Mouse (Mus musculus) thymus, adult 2 months (tissue): Measurements from ENCODE around the gene Rrp12. TPM values are rescaled to one million over a fixed set of nuclear protein-coding genes. Genes with fewer than 3 reads are reported as not detected.

ENCODE experiments used
- DNase-seq: peaks from one replicate; pipeline ENCODE4 v3.0.0; 2021
- H3K27ac ChIP-seq: fragments of 200-500 bp; 2 replicates; pipeline ENCODE4 v1.5.1; 2012; ENCODE audit warnings: low read length, control low read depth; ENCODE audit not compliant: control insufficient read depth, insufficient read depth
- H3K27me3 ChIP-seq: fragments of 200-500 bp; 2 replicates; pipeline ENCODE4 v1.6.1; 2012; ENCODE audit warnings: mild to moderate bottlenecking, low read length, moderate library complexity, mixed read lengths; ENCODE audit not compliant: control insufficient read depth, insufficient read depth
- H3K36me3 ChIP-seq: fragments of 200-500 bp; 2 replicates; pipeline ENCODE4 v1.6.1; 2012; ENCODE audit warnings: mild to moderate bottlenecking, low read length, moderate library complexity; ENCODE audit not compliant: control insufficient read depth, insufficient read depth
- H3K4me1 ChIP-seq: fragments of 200-500 bp; replicated peaks from 2 replicates; pipeline ENCODE4 v1.6.1; 2012; ENCODE audit warnings: low read length; ENCODE audit not compliant: control insufficient read depth, insufficient read depth
- H3K4me3 ChIP-seq: fragments of 200-500 bp; 2 replicates; pipeline ENCODE4 v1.5.1; 2012; ENCODE audit warnings: mild to moderate bottlenecking, low read length, control low read depth, moderate library complexity; ENCODE audit not compliant: control insufficient read depth, insufficient read depth
- CTCF ChIP-seq: fragments of 200-500 bp; IDR thresholded peaks from 2 replicates; pipeline ENCODE4 v1.5.1; 2012; ENCODE audit warnings: mild to moderate bottlenecking, control low read depth, low read length, moderate library complexity, borderline replicate concordance; ENCODE audit not compliant: control insufficient read depth, poor library complexity, insufficient read depth; ENCODE audit errors: extremely low read depth
- POLR2A ChIP-seq: fragments of 200-500 bp; IDR thresholded peaks from 2 replicates; pipeline ENCODE4 v1.6.1; 2012; ENCODE audit warnings: mild to moderate bottlenecking, low read length, control low read depth, moderate library complexity; ENCODE audit not compliant: control insufficient read depth, poor library complexity, insufficient read depth; ENCODE audit errors: extremely low read depth
- WGBS: fragments of 180-500 bp; shearing (Covaris S2); methylation state at CpG from one replicate; pipeline ENCODE4 v1.1.7; 2018; 5-methylcytosine and 5-hydroxymethylcytosine counted together
- polyA plus RNA-seq: library from polyadenylated mRNA; depleted of rRNA; stranded (reverse); fragments of >200 nt; gene quantifications from 2 replicates; pipeline ENCODE4 v1.2.3, GENCODE M21; 2012

Gene Rrp12
- polyA plus RNA-seq, 1 experiment = 9.7 TPM

GRCm38 (mm10) chr19:41869296-41869695 is 26.7 kb downstream of the Rrp12 start:
- no peak overlapping the region for H3K27ac ChIP-seq
- 95% methylated on average over 5 of the region's 5 CpGs for WGBS
- no peak overlapping the region for H3K4me3 ChIP-seq
- TF ChIP-seq POLR2A = no peak
- TF ChIP-seq CTCF = no peak
- H3K4me1 ChIP-seq = peaks cover 9% of the 10 kb centered on the region
- no peak for DNase-seq
- H3K36me3 ChIP-seq = no peaks in the 10 kb centered on the region
- H3K27me3 ChIP-seq = no peaks in the 10 kb centered on the region

GRCm38 (mm10) chr19:41866707-41867106 is 29.3 kb downstream of the Rrp12 start:
- no peaks in the 10 kb centered on the region for H3K27me3 ChIP-seq
- H3K27ac ChIP-seq = no peak overlapping the region
- H3K4me3 ChIP-seq = no peak overlapping the region
- DNase-seq = no peak
- H3K4me1 ChIP-seq = no peaks in the 10 kb centered on the region
- TF ChIP-seq POLR2A = no peak
- no peak for TF ChIP-seq CTCF
- no peaks in the 10 kb centered on the region for H3K36me3 ChIP-seq
- WGBS = 94% methylated on average over 8 of the region's 8 CpGs

- Histone ChIP-seq H3K36me3 (no peaks in the 10 kb centered on the region), H3K27ac (no peak overlapping the region), H3K27me3 (no peaks in the 10 kb centered on the region), H3K4me3 (no peak overlapping the region), H3K4me1 (no peaks in the 10 kb centered on the region)
- no peak for DNase-seq
- TF ChIP-seq CTCF (no peak), POLR2A (no peak)
- 97% methylated on average over 3 of the region's 3 CpGs for WGBS
These were observed 38.1 kb downstream of the Rrp12 start for GRCm38 (mm10) chr19:41857816-41858310.

- Histone ChIP-seq H3K4me1 (no peaks in the 10 kb centered on the region), H3K27me3 (no peaks in the 10 kb centered on the region), H3K36me3 (no peaks in the 10 kb centered on the region), H3K27ac (no peak overlapping the region), H3K4me3 (no peak overlapping the region)
- no peak for DNase-seq
- 78% methylated on average over 5 of the region's 5 CpGs for WGBS
- no peak for TF ChIP-seq CTCF
- TF ChIP-seq POLR2A = no peak
These were observed 38.7 kb downstream of the Rrp12 start for GRCm38 (mm10) chr19:41857086-41857762.

GRCm38 (mm10) chr19:41852423-41852822 is 43.5 kb downstream of the Rrp12 start:
- TF ChIP-seq POLR2A = no peak
- TF ChIP-seq CTCF = no peak
- Histone ChIP-seq H3K4me1 (no peaks in the 10 kb centered on the region), H3K36me3 (no peaks in the 10 kb centered on the region), H3K27ac (no peak overlapping the region), H3K27me3 (no peaks in the 10 kb centered on the region), H3K4me3 (no peak overlapping the region)
- DNase-seq = no peak
- WGBS = 94% methylated on average over 4 of the region's 4 CpGs

GRCm38 (mm10) chr19:41850719-41851543 is 45.0 kb downstream of the Rrp12 start:
- DNase-seq = no peak
- TF ChIP-seq CTCF (no peak), POLR2A (no peak)
- Histone ChIP-seq H3K4me1 (peaks cover 8% of the 10 kb centered on the region), H3K4me3 (no peak overlapping the region), H3K27me3 (no peaks in the 10 kb centered on the region), H3K27ac (no peak overlapping the region), H3K36me3 (no peaks in the 10 kb centered on the region)
- WGBS = 44% methylated on average over 14 of the region's 14 CpGs
